Mouse (Mus musculus) CD4-positive, CD25-positive, alpha-beta regulatory T cell, adult 9 weeks (primary cell): ENCODE data around the gene Slc39a12. TPM values are rescaled to one million over a fixed set of nuclear protein-coding genes. Genes with fewer than 3 reads are reported as not detected.

Source experiments
- polyA plus RNA-seq: library from polyadenylated mRNA; unstranded; fragments of 100-300 nt; shearing (Covaris generic); gene quantifications from one replicate; pipeline ENCODE4 v1.2.1, GENCODE M21; 2017

The Slc39a12 gene
- polyA plus RNA-seq, result not detected

DNA sequence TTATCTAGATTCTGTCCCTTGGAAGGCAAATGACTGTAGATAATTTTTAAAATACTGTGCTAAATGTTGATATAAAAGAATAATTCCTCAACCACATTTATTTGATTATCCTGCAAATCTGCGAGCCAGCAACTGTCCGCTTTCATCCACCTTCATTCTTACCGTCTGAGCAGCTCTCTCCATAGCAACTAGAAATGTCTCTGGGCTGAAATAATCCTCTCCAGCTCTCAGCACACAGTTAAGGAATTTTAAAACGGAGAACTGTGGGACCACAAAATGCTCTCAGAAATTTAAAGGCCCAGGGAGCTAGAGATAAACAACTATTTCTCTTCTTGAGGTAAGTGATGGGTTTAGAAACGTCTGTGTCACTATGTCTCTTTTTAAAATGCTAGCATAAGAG is at the start of gene Slc39a12:
Gene Slc39a12, plus strand, starts transcription at position 155 of the 400 bp plus-strand sequence.

Other genes with a start within 250 kb of the Slc39a12 start
- gene Tmem236, start 213.8 kb upstream of the Slc39a12 start, polyA plus RNA-seq, result not detected
- gene Mrc1, start 158.9 kb upstream of the Slc39a12 start, polyA plus RNA-seq, result 1.0 TPM
- gene Cacnb2, start 214.8 kb downstream of the Slc39a12 start, polyA plus RNA-seq, result 0.29 TPM